Mouse (Mus musculus) spleen, adult 2 months (tissue): ENCODE data around the gene Fhit. TPM values are rescaled to one million over a fixed set of nuclear protein-coding genes. Genes with fewer than 3 reads are reported as not detected.

ENCODE experiments used
- DNase-seq, 2 experiments: peaks; one replicate each; pipeline versions ENCODE4 v3.0.0 to v3.0.0-alpha.2; 2012 to 2021; ENCODE audit warnings: low spot score in 2 of 2, low read depth in 1 of 2
- H3K27ac ChIP-seq: fragments of 200-500 bp; 2 replicates; pipeline ENCODE4 v1.5.1; 2012; ENCODE audit warnings: low read length, inconsistent platforms; ENCODE audit not compliant: insufficient read depth
- H3K27me3 ChIP-seq: fragments of 200-500 bp; 2 replicates; pipeline ENCODE4 v1.6.1; 2012; ENCODE audit warnings: mild to moderate bottlenecking, moderate library complexity, low read length, inconsistent platforms; ENCODE audit not compliant: control insufficient read depth, insufficient read depth
- H3K36me3 ChIP-seq: fragments of 200-500 bp; 2 replicates; pipeline ENCODE4 v1.6.1; 2012; ENCODE audit warnings: mild to moderate bottlenecking, low read length, inconsistent platforms; ENCODE audit not compliant: control insufficient read depth, insufficient read depth
- H3K4me1 ChIP-seq: fragments of 200-500 bp; 2 replicates; pipeline ENCODE4 v1.6.1; 2011; ENCODE audit warnings: inconsistent platforms; ENCODE audit not compliant: control insufficient read depth, insufficient read depth, insufficient read length
- H3K4me3 ChIP-seq: fragments of 200-500 bp; 2 replicates; pipeline ENCODE4 v1.5.1; 2011; ENCODE audit warnings: mild to moderate bottlenecking, inconsistent platforms; ENCODE audit not compliant: insufficient read depth, insufficient read length; ENCODE audit errors: extremely low read depth
- CTCF ChIP-seq: fragments of 200-500 bp; IDR thresholded peaks from 2 replicates; pipeline ENCODE4 v1.5.1; 2011; ENCODE audit warnings: mild to moderate bottlenecking, inconsistent platforms; ENCODE audit not compliant: insufficient read depth, insufficient read length, insufficient replicate concordance; ENCODE audit errors: extremely low read depth
- POLR2A ChIP-seq: fragments of 200-500 bp; IDR thresholded peaks from 2 replicates; pipeline ENCODE4 v1.6.1; 2011; ENCODE audit warnings: low read depth, low read length, inconsistent platforms
- WGBS: fragments of 180-500 bp; shearing (Covaris S2); methylation state at CpG from one replicate; pipeline ENCODE4 v1.1.7; 2018; 5-methylcytosine and 5-hydroxymethylcytosine counted together
- polyA plus RNA-seq: library from polyadenylated mRNA; depleted of rRNA; stranded (reverse); fragments of >200 nt; gene quantifications from 2 replicates; pipeline ENCODE4 v1.2.3, GENCODE M21; 2012

The Fhit gene
- polyA plus RNA-seq, 1 experiment = 2.0 TPM

DNA sequence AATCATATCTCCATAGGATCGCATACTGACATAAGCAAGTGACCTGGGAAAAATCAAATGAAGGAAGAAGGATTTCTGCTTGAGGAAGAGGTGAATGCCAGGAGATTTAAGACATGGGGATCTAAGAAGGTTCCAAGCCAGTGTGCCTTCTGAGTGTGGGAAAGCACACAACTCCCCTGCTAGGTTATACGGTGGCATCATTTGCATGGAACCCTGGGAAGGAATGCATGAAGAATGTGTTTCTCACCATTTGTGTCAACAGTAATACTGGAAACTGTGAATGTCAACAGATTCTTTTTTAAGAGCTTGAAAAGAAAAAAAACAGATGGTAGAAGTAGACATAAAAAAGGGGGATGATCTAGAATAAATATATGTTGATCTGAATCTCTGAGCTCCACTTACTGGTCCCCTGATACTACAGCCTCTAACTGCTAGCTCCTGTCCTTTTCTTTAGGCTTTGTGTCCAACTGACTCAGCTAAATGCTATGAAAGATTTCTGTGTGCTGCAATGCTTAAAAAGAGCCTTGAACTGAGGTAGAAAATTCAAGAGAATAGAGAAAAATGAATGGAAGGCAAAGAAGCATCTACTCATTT lies 1473.1 kb downstream of the Fhit start:
- H3K36me3 ChIP-seq = no peaks in the 10 kb centered on the region

DNA sequence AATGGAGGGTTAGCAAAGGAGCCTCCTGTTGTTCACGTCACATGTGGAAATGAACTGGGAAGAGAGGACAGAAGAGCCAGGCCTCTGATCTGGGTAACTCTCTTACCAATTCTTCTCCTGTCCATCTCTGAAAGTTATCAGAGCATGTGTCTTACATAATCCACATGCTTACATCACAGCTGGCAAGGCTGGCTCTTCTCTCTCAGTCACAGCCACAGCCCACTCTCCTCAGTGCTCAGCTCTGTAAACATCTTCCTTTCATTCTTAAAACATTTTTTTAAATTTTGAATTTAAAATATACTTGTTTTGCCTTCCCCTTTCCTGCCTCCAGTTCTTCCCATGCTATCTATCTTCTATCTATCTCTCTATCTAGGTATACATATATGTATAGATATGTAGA lies 1477.5 kb downstream of the Fhit start:
- Histone ChIP-seq H3K4me1 (no peaks in the 10 kb centered on the region), H3K27me3 (no peaks in the 10 kb centered on the region), H3K36me3 (no peaks in the 10 kb centered on the region), H3K4me3 (no peak overlapping the region), H3K27ac (no peak overlapping the region)
- TF ChIP-seq CTCF (no peak), POLR2A (no peak)
- 91% methylated on average over 1 of the region's 1 CpGs for WGBS
- no peak for DNase-seq

More for the DNA sequence above, 1473.1 kb downstream of the Fhit start:
- WGBS = 95% methylated on average over 2 of the region's 2 CpGs
- H3K4me1 ChIP-seq = no peaks in the 10 kb centered on the region
- H3K27me3 ChIP-seq = no peaks in the 10 kb centered on the region
- no peak for TF ChIP-seq POLR2A
- no peak overlapping the region for H3K27ac ChIP-seq
- no peak for DNase-seq
- no peak overlapping the region for H3K4me3 ChIP-seq

DNA sequence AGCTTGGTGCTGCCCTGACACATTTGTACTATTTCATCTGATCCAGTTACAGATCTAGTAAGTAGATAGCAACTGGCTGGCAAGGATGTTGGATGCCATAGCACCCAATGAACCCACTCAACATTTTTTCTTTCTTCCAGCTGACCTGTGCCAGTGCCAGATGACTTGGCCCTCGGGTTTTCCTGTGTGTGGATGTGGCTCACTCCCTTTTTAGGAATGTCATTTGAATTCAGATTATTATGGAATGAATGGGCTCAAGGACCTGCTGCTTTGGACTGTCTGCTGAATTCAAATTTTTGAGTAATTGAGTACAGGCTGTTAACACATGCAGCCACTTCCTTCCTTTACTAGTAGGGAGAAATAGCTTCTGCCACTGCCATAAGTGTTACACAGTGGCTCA lies 1489.1 kb downstream of the Fhit start:
- no peaks in the 10 kb centered on the region for H3K36me3 ChIP-seq
- no peak for DNase-seq
- WGBS = 41% methylated on average over 1 of the region's 1 CpGs
- H3K27ac ChIP-seq = no peak overlapping the region
- TF ChIP-seq POLR2A = no peak
- no peak for TF ChIP-seq CTCF
- no peak overlapping the region for H3K4me3 ChIP-seq
- H3K4me1 ChIP-seq = no peaks in the 10 kb centered on the region
- H3K27me3 ChIP-seq = no peaks in the 10 kb centered on the region

DNA sequence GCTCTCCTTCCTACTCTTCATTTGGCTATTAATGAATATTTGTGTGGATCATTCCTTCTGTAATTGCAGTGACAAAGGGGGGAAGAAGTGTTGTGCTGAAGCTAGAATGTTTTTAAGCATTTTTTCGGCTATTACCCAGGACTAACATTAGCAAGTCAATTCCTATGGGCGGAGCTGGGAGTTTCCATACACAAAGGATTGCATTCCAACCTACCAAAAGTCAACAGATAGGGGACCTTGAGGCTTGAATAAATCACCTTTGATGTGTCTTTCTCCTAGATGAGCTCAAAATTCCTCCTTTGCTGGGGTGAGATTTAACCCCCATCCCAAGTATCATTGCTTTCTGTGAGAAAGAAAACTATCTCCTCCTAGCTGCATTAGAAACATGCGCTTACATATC lies 1490.1 kb downstream of the Fhit start:
- TF ChIP-seq POLR2A (no peak), CTCF (no peak)
- Histone ChIP-seq H3K4me1 (no peaks in the 10 kb centered on the region), H3K4me3 (no peak overlapping the region), H3K36me3 (no peaks in the 10 kb centered on the region), H3K27me3 (no peaks in the 10 kb centered on the region), H3K27ac (no peak overlapping the region)
- 84% methylated on average over 3 of the region's 3 CpGs for WGBS
- no peak for DNase-seq

DNA sequence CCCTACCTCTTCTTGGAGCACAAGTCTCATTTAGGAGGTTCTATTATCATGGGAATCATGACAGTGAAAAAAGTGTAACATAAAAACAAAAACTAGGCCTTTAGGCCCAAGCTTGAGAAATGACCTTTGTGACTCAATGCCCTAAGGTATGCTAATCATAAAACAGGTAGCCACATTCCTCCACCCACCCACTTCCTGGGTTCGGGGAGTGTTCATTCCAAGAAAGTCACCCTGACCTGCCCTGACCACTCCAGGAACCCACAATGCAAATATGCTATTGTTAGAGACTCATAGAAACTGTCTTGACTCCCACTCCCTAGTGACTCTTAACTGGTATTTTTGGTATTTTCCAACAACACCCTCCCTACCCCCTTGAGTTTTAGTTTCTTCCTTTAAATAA lies 1492.1 kb downstream of the Fhit start:
- no peaks in the 10 kb centered on the region for H3K27me3 ChIP-seq
- no peaks in the 10 kb centered on the region for H3K4me1 ChIP-seq
- TF ChIP-seq POLR2A (no peak), CTCF (no peak)
- no peak overlapping the region for H3K27ac ChIP-seq
- DNase-seq = no peak
- H3K36me3 ChIP-seq = no peaks in the 10 kb centered on the region
- 69% methylated on average over 1 of the region's 1 CpGs for WGBS
- H3K4me3 ChIP-seq = no peak overlapping the region

DNA sequence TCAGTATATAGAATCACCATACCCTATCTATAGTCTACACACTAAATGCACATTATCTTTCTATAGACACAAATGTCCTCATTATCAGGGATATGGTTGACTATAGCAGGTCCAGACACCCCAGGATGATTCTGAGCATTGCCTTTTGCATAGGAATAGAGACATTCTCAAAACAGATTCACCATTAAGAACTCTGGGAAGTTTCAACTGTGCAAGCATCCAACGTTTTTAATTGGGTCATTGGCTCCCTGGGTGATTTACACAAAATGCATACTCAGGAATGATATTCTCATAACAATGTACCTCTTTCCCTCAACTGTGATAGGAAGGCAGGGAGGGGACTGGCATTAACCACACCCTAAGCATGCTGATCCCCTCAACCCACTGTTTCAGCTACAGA lies 1503.4 kb downstream of the Fhit start:
- WGBS = 70% methylated on average over 1 of the region's 1 CpGs

DNA sequence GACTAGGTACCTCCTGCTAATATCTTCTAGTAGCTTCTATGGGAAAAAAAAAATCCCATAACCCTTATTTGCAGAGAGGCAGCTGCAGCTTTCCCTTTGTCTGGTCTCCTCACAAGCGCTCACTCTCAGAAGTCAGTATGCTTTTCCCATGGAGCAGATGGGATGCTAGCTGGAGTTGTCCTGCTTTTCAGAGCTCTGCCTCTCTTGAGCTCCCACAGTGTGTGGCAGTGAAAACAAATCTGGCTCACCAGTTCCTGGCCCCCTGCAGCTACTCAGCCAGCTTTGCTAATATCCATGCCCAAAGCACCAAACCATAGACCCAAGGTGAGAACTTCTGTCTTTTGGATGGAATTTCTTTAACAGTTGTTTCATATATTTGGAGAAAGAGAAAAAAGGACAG lies 1510.4 kb downstream of the Fhit start:
- Histone ChIP-seq H3K4me1 (no peaks in the 10 kb centered on the region), H3K27ac (no peak overlapping the region), H3K36me3 (no peaks in the 10 kb centered on the region), H3K27me3 (no peaks in the 10 kb centered on the region), H3K4me3 (no peak overlapping the region)
- 92% methylated on average over 1 of the region's 1 CpGs for WGBS
- no peak for DNase-seq
- TF ChIP-seq POLR2A = no peak
- TF ChIP-seq CTCF = no peak

More for the DNA sequence above, 1503.4 kb downstream of the Fhit start:
- H3K27ac ChIP-seq = no peak overlapping the region
- no peaks in the 10 kb centered on the region for H3K4me1 ChIP-seq
- H3K36me3 ChIP-seq = no peaks in the 10 kb centered on the region
- H3K4me3 ChIP-seq = no peak overlapping the region
- no peak for TF ChIP-seq CTCF
- TF ChIP-seq POLR2A = no peak
- no peak for DNase-seq
- no peaks in the 10 kb centered on the region for H3K27me3 ChIP-seq
